Mouse (Mus musculus): ENCODE results near the gene Trip11.

Gene Trip11

GRCm38 (mm10) chr12:101897113-101897512 lies 16.0 kb downstream of the Trip11 start:
- DNase-seq (ENCODE audit: low spot score in 2 of 2), result no peak

GRCm38 (mm10) chr12:101893296-101893695 lies 19.8 kb downstream of the Trip11 start:
- DNase-seq (ENCODE audit: low spot score in 2 of 2), result peak; percentile 25 to 30

GRCm38 (mm10) chr12:101892832-101893231 lies 20.2 kb downstream of the Trip11 start:
- DNase-seq (ENCODE audit: low spot score in 2 of 2), result no peak

- no peak for DNase-seq (ENCODE audit: low spot score in 2 of 2)
These were observed 22.0 kb downstream of the Trip11 start for GRCm38 (mm10) chr12:101891066-101891465.

- DNase-seq (ENCODE audit: low spot score in 2 of 2), result no peak
These were observed 23.7 kb downstream of the Trip11 start for GRCm38 (mm10) chr12:101889351-101889750.

- no peak for DNase-seq (ENCODE audit: low spot score in 2 of 2)
These were observed 24.8 kb downstream of the Trip11 start for GRCm38 (mm10) chr12:101888312-101888711.

- DNase-seq (ENCODE audit: low spot score in 2 of 2), result no peak
These were observed 28.1 kb downstream of the Trip11 start for GRCm38 (mm10) chr12:101884926-101885325.

- no peak for DNase-seq (ENCODE audit: low spot score in 2 of 2)
These were observed 36.7 kb downstream of the Trip11 start for GRCm38 (mm10) chr12:101876374-101876773.

GRCm38 (mm10) chr12:101875107-101875506 lies 38.0 kb downstream of the Trip11 start:
- DNase-seq (ENCODE audit: low spot score in 2 of 2), result no peak

- no peak for DNase-seq (ENCODE audit: low spot score in 2 of 2)
These were observed 50.6 kb downstream of the Trip11 start for GRCm38 (mm10) chr12:101862286-101862964.

GRCm38 (mm10) chr12:101860256-101860655 lies 52.8 kb downstream of the Trip11 start:
- DNase-seq (ENCODE audit: low spot score in 2 of 2), result no peak

GRCm38 (mm10) chr12:101858011-101858410 lies 55.1 kb downstream of the Trip11 start:
- no peak for DNase-seq (ENCODE audit: low spot score in 2 of 2)

- DNase-seq (ENCODE audit: low spot score in 2 of 2), result no peak
These were observed 58.7 kb downstream of the Trip11 start for GRCm38 (mm10) chr12:101854336-101854735.

- no peak for DNase-seq (ENCODE audit: low spot score in 2 of 2)
These were observed 61.1 kb downstream of the Trip11 start for GRCm38 (mm10) chr12:101851846-101852564.

- no peak for DNase-seq (ENCODE audit: low spot score in 2 of 2)
These were observed 61.8 kb downstream of the Trip11 start for GRCm38 (mm10) chr12:101851314-101851713.

GRCm38 (mm10) chr12:101836546-101837274 lies 76.4 kb downstream of the Trip11 start:
- DNase-seq (ENCODE audit: low spot score in 2 of 2), result no peak

- DNase-seq (ENCODE audit: low spot score in 2 of 2), result no peak
These were observed 78.4 kb downstream of the Trip11 start for GRCm38 (mm10) chr12:101834715-101835114.

GRCm38 (mm10) chr12:101833776-101834175 lies 79.3 kb downstream of the Trip11 start:
- DNase-seq (ENCODE audit: low spot score in 2 of 2), result no peak

- DNase-seq (ENCODE audit: low spot score in 2 of 2), result no peak
These were observed 80.0 kb downstream of the Trip11 start for GRCm38 (mm10) chr12:101833115-101833506.

- DNase-seq (ENCODE audit: low spot score in 2 of 2), result no peak
These were observed 80.6 kb downstream of the Trip11 start for GRCm38 (mm10) chr12:101832179-101833114.

GRCm38 (mm10) chr12:101831221-101831620 lies 81.8 kb downstream of the Trip11 start:
- DNase-seq (ENCODE audit: low spot score in 2 of 2), result no peak
